Mouse (Mus musculus) kidney, adult 11 months (tissue): ENCODE measurements around the gene Prss40.
"Not testable (repeated sequence)": the region's sequence is repeated elsewhere in the genome, so short reads cannot be mapped to it uniquely, and the experiment has no call there.

Experiments used
- DNase-seq: peaks from one replicate; pipeline ENCODE4 v3.0.0; 2022

The Prss40 gene

GRCm38 (mm10) chr1:34535043-34535698, 25.6 kb downstream of the Prss40 start, which contains the start of gene Cfc1:
Gene Cfc1 (plus strand): TSS chr1:34535648.
- not testable (repeated sequence) for DNase-seq

GRCm38 (mm10) chr1:34534574-34534973, 26.2 kb downstream of the Prss40 start:
- not testable (repeated sequence) for DNase-seq

- DNase-seq: no peak
Observed at GRCm38 (mm10) chr1:34523647-34524046, 37.1 kb downstream of the Prss40 start.

- DNase-seq: no peak
Observed at GRCm38 (mm10) chr1:34522850-34523244, 37.9 kb downstream of the Prss40 start.

GRCm38 (mm10) chr1:34522205-34522849, 38.4 kb downstream of the Prss40 start:
- DNase-seq: no peak

- DNase-seq: no peak
Observed at GRCm38 (mm10) chr1:34518259-34518658, 42.5 kb downstream of the Prss40 start.

- not testable (repeated sequence) for DNase-seq
Observed at GRCm38 (mm10) chr1:34517797-34518196, 42.9 kb downstream of the Prss40 start.

- not testable (repeated sequence) for DNase-seq
Observed at GRCm38 (mm10) chr1:34517297-34517696, 43.4 kb downstream of the Prss40 start.

- DNase-seq: no peak
Observed at GRCm38 (mm10) chr1:34516595-34516994, 44.1 kb downstream of the Prss40 start.

- DNase-seq: no peak
Observed at GRCm38 (mm10) chr1:34513068-34513467, 47.7 kb downstream of the Prss40 start.

GRCm38 (mm10) chr1:34511027-34511426, 49.7 kb downstream of the Prss40 start:
- no peak for DNase-seq

GRCm38 (mm10) chr1:34510575-34510981, 50.2 kb downstream of the Prss40 start:
- DNase-seq: no peak

GRCm38 (mm10) chr1:34507986-34508385, 52.8 kb downstream of the Prss40 start:
- DNase-seq: no peak

- DNase-seq: no peak
Observed at GRCm38 (mm10) chr1:34505970-34506551, 54.7 kb downstream of the Prss40 start.

- DNase-seq: no peak
Observed at GRCm38 (mm10) chr1:34505307-34505706, 55.4 kb downstream of the Prss40 start.

- DNase-seq: no peak
Observed at GRCm38 (mm10) chr1:34502991-34503390, 57.8 kb downstream of the Prss40 start.
